Mouse (Mus musculus): ENCODE data around the gene Gpnmb.

The Gpnmb gene

GRCm38 (mm10) chr6:49031230-49031629 lies 5.1 kb upstream of the Gpnmb start:
- no peak for DNase-seq (ENCODE audit: low spot score)

GRCm38 (mm10) chr6:49032783-49033182 lies 3.6 kb upstream of the Gpnmb start:
- no peak for DNase-seq (ENCODE audit: low spot score)

GRCm38 (mm10) chr6:49037268-49037662 lies 919 bp downstream of the Gpnmb start:
- no peak for DNase-seq (ENCODE audit: low spot score)

GRCm38 (mm10) chr6:49039470-49040180 lies 3.3 kb downstream of the Gpnmb start:
- no peak for DNase-seq (ENCODE audit: low spot score)

- DNase-seq (ENCODE audit: low spot score) = no peak
Measured at GRCm38 (mm10) chr6:49046502-49046901, 10.2 kb downstream of the Gpnmb start.

- DNase-seq (ENCODE audit: low spot score) = no peak
Measured at GRCm38 (mm10) chr6:49046976-49047375, 10.6 kb downstream of the Gpnmb start.

- DNase-seq (ENCODE audit: low spot score) = no peak
Measured at GRCm38 (mm10) chr6:49047848-49048247, 11.5 kb downstream of the Gpnmb start.

GRCm38 (mm10) chr6:49048395-49048794 lies 12.0 kb downstream of the Gpnmb start:
- no peak for DNase-seq (ENCODE audit: low spot score)

GRCm38 (mm10) chr6:49050677-49051410 lies 14.5 kb downstream of the Gpnmb start:
- DNase-seq (ENCODE audit: low spot score) = no peak

- DNase-seq (ENCODE audit: low spot score) = no peak
Measured at GRCm38 (mm10) chr6:49052191-49052590, 15.8 kb downstream of the Gpnmb start.

GRCm38 (mm10) chr6:49055256-49055733 lies 18.9 kb downstream of the Gpnmb start:
- DNase-seq (ENCODE audit: low spot score) = no peak

- DNase-seq (ENCODE audit: low spot score) = no peak
Measured at GRCm38 (mm10) chr6:49056009-49056408, 19.7 kb downstream of the Gpnmb start.

- peak; percentile 66 for DNase-seq (ENCODE audit: low spot score)
Measured at GRCm38 (mm10) chr6:49057053-49058021, 21.0 kb downstream of the Gpnmb start.

- no peak for DNase-seq (ENCODE audit: low spot score)
Measured at GRCm38 (mm10) chr6:49068361-49068760, 32.0 kb downstream of the Gpnmb start.

GRCm38 (mm10) chr6:49073304-49074116 lies 37.2 kb downstream of the Gpnmb start, which contains the start of gene Malsu1:
TSS of gene Malsu1 (plus strand) at chr6:49073795.
- DNase-seq (ENCODE audit: low spot score) = peak; percentile 92

GRCm38 (mm10) chr6:49074117-49074490 lies 37.8 kb downstream of the Gpnmb start:
- no peak for DNase-seq (ENCODE audit: low spot score)

GRCm38 (mm10) chr6:49077894-49078293 lies 41.5 kb downstream of the Gpnmb start:
- DNase-seq (ENCODE audit: low spot score) = no peak

GRCm38 (mm10) chr6:49079313-49079712 lies 43.0 kb downstream of the Gpnmb start:
- no peak for DNase-seq (ENCODE audit: low spot score)

- DNase-seq (ENCODE audit: low spot score) = no peak
Measured at GRCm38 (mm10) chr6:49083008-49083407, 46.7 kb downstream of the Gpnmb start.

- DNase-seq (ENCODE audit: low spot score) = no peak
Measured at GRCm38 (mm10) chr6:49094968-49095367, 58.6 kb downstream of the Gpnmb start.

- peak; percentile 13 for DNase-seq (ENCODE audit: low spot score)
Measured at GRCm38 (mm10) chr6:49096421-49096820, 60.1 kb downstream of the Gpnmb start.
